Mouse (Mus musculus): ENCODE measurements around the gene Ehbp1l1. TPM values are rescaled to one million over a fixed set of nuclear protein-coding genes. Genes with fewer than 3 reads are reported as not detected.
A peak's percentile ranks its signal among the peaks of the same experiment; 100 is the strongest.

Gene Ehbp1l1
- total RNA-seq (2017): 29.8 and 31.7 TPM in 2 replicates

DNA sequence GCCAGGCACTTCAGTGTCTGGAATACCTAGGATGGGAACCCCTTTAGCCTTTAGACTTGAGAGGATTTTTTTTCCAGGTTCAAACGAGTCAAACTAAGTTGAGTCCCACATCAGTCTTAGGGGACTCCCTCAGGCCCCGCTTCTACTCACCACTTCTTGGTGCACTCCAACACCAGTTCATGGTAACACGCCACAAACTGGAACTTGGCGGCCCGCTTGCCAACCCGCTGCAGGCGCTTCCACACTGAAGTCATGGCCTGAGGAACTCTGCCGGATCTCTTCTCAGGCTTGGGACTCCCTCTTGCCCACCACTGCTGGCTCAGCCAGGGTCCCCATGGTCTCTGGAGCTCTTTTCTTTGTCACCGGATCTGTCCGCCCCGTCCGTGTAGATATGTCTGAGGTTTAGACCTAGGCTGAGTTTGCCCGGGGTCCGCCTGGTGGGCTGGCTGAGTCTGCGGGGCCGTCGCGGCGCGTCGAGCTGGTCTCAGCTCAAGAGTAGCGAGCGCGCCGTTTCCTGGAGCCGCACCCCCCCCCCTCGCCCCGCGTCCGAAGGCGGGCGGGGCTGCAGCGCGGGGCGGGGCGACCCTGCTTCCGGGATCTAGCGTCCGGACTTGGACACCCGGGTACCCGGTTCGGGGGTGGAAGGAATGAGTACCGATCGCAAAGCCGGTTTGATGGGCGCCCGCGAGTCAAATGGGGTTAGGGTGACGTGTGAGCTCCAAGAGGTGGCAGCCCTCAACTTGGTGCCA is at the start of gene Ehbp1l1:
TSS of gene Ehbp1l1 (minus strand) at position 551 of the 749 bp plus-strand sequence.
- 0 out of 2 replicates have a peak, but pooled peaks have one; percentile 2 for ATAC-seq (replicated peaks; ENCODE audit: low read depth, poor library complexity, severe bottlenecking)

DNA sequence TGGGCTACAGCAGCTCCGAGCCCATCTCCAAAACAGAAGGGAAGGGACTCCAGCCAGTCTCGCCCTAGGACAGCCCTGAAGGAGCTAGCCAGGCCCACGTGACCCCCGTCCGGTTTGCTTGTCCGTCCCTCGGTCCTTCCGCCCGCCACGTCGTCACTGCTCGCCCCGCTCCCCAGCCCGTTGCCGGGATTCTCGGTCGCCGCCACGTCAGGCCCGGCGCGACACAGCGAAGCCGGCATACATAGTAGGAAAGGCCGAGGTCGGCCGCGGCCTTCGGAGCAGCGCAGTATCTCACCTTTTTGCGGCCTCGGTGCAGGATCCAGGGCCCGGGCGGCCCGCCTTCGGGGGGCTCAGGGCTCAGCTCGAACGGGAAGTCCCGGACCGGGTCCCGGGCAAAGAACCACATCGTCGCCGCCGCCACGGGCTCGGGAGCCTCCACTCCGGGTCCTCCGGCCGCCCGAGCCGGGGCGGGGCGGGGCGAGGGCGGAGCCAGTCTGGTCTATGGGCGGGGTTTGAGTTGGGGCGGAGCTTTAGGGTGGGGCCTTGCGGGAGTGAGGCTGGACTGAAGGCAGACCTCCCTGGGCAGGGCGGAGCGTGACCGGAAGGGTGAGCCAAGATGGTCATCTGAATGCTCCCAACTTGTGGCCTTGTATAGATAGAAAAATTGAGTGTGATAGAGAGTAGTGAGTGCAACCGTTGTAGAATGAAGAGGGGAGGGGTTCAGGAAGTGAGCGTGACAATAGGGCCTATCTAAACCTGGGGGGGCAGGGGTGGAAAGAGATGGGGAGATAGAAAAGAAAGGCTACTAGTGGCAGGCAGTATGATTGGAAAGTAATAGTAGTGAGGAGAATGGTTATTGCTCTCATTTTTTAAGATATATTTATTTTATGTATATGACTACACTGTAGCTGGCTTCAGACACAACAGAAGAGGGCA is 45.1 kb upstream of the Ehbp1l1 start, which contains the start of gene Scyl1:
TSS of gene Scyl1 (minus strand) at position 495 of the 936 bp plus-strand sequence.
- peak; percentile 97 for ATAC-seq (replicated peaks; ENCODE audit: low read depth, poor library complexity, severe bottlenecking)

DNA sequence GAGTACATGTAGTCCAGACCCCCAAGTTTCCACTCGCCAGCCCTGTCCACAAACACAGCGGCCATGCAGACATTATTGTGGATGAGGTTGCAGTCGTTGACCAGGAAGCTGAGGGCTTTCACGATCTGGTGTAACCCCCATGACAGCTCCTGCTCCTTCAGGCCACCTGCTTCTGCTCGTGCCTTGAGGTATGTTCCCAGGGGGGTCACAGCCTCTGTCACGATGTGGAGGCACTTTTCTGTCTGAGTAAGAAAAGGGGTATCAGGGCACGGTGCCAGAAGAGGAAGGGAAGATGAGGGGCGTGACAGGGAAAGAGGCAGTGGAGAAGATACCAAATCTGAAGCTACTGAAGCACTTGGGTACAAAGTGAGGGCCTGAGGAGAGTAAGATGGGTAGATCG is 44.2 kb upstream of the Ehbp1l1 start:
- no peak for ATAC-seq (replicated peaks; ENCODE audit: low read depth, poor library complexity, severe bottlenecking)

- no peak for ATAC-seq (replicated peaks; ENCODE audit: low read depth, poor library complexity, severe bottlenecking)
Measured at GRCm38 (mm10) chr19:5767271-5767670, 41.2 kb upstream of the Ehbp1l1 start.

DNA sequence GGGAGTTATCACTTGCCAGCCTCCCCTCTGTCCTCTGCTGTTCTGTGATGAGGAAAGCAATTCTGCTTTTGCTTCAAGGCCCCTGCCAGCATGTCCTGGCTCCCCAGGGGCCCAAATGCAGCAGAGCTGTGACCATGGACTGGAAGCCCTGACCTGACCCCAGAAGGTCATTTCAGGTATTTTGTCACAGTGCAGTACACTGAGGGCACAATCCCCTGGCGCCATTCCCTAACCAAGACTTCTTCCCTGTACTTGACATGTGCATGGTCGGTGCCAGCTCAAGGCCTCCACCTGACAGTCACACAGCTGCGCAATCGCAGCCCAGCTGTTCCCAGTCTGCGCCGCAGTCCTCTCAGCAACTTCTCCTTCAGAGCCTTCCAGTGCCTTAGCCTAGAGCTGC is 37.0 kb upstream of the Ehbp1l1 start:
- no peak for ATAC-seq (replicated peaks; ENCODE audit: low read depth, poor library complexity, severe bottlenecking)

GRCm38 (mm10) chr19:5758878-5759403 is 32.8 kb upstream of the Ehbp1l1 start:
- no peak for ATAC-seq (replicated peaks; ENCODE audit: low read depth, poor library complexity, severe bottlenecking)

DNA sequence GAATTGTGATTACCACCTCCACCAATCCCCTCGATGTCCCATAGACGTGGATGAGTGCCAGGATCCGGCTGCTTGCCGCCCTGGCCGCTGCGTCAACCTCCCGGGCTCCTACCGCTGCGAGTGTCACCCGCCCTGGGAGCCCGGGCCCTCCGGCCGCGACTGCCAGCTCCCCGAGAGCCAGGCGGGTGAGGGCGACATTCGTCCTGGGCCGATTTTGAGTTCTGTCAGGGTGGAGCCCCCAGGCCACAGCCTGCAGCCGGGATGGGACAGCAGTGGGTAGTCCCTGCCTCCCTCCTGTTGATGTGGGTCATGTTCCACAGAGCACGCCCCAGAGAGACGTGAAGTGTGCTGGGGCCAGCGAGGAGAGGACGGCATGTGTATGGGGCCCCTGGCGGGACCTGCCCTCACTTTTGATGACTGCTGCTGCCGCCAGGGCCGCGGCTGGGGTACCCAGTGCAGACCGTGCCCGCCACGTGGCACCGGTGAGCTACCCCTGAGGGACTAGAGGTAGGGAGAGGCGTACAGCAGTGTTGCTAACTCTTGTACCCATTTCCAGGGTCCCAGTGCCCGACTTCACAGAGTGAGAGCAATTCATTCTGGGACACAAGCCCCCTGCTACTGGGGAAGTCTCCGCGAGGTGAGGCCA is 31.0 kb upstream of the Ehbp1l1 start:
- ATAC-seq (replicated peaks; ENCODE audit: low read depth, poor library complexity, severe bottlenecking): no peak

GRCm38 (mm10) chr19:5756321-5756985 is 30.3 kb upstream of the Ehbp1l1 start:
- no peak for ATAC-seq (replicated peaks; ENCODE audit: low read depth, poor library complexity, severe bottlenecking)

DNA sequence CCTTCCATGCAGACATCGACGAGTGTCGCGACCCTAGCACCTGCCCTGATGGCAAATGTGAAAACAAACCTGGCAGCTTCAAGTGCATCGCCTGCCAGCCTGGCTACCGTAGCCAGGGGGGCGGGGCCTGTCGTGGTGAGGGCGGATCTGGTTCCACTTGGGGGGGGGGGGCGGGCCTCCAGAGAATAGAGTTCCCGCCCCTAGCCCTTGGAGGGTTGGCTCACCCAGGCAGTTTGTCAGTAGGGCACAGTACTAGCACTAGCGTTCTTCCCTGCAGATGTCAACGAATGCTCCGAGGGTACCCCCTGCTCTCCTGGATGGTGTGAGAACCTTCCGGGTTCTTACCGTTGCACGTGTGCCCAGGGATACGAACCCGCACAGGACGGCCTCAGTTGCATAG is 25.6 kb upstream of the Ehbp1l1 start:
- ATAC-seq (replicated peaks; ENCODE audit: low read depth, poor library complexity, severe bottlenecking): no peak

GRCm38 (mm10) chr19:5750951-5751350 is 24.8 kb upstream of the Ehbp1l1 start:
- ATAC-seq (replicated peaks; ENCODE audit: low read depth, poor library complexity, severe bottlenecking): no peak

DNA sequence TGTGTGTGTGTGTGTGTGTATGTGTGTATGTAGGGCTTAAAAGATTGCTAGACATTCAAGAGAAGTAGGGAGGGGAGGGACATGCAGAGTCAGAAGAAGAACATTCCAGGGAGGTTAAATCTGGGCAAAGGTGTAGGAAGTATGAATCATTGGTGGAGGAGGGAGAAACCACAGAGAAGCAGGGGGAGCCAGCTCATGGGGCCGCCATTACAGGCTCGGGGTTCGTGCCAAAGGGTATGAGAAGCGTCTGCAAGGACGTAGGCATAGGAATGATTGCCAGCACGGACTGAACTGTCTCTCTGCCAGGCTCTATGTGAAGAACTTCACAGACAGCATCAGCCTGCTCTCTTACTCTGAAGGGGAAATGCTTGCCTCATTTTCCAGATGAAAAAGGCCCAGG is 23.4 kb upstream of the Ehbp1l1 start:
- ATAC-seq (replicated peaks; ENCODE audit: low read depth, poor library complexity, severe bottlenecking): no peak

GRCm38 (mm10) chr19:5746907-5747363 is 20.8 kb upstream of the Ehbp1l1 start:
- ATAC-seq (replicated peaks; ENCODE audit: low read depth, poor library complexity, severe bottlenecking): no peak

- ATAC-seq (replicated peaks; ENCODE audit: low read depth, poor library complexity, severe bottlenecking): no peak
Measured at GRCm38 (mm10) chr19:5745756-5746710, 19.9 kb upstream of the Ehbp1l1 start.

GRCm38 (mm10) chr19:5743576-5743975 is 17.5 kb upstream of the Ehbp1l1 start:
- ATAC-seq (replicated peaks; ENCODE audit: low read depth, poor library complexity, severe bottlenecking): peak; percentile 89

DNA sequence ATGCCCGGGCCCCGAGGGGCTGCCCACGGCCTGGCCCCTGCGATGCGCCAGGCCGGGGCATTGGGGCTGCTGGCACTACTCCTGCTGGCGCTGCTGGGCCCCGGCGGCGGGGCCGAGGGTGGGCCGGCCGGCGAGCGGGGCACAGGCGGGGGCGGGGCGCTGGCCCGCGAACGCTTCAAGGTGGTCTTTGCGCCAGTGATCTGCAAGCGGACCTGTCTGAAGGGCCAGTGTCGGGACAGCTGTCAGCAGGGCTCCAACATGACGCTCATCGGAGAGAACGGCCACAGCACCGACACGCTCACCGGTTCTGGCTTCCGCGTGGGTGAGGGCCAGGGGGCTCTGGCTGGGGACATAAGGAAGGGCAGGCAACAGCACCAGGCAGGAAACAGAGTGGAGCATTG is 16.1 kb upstream of the Ehbp1l1 start:
- ATAC-seq (replicated peaks; ENCODE audit: low read depth, poor library complexity, severe bottlenecking): no peak

- no peak for ATAC-seq (replicated peaks; ENCODE audit: low read depth, poor library complexity, severe bottlenecking)
Measured at GRCm38 (mm10) chr19:5741641-5742240, 15.6 kb upstream of the Ehbp1l1 start.

DNA sequence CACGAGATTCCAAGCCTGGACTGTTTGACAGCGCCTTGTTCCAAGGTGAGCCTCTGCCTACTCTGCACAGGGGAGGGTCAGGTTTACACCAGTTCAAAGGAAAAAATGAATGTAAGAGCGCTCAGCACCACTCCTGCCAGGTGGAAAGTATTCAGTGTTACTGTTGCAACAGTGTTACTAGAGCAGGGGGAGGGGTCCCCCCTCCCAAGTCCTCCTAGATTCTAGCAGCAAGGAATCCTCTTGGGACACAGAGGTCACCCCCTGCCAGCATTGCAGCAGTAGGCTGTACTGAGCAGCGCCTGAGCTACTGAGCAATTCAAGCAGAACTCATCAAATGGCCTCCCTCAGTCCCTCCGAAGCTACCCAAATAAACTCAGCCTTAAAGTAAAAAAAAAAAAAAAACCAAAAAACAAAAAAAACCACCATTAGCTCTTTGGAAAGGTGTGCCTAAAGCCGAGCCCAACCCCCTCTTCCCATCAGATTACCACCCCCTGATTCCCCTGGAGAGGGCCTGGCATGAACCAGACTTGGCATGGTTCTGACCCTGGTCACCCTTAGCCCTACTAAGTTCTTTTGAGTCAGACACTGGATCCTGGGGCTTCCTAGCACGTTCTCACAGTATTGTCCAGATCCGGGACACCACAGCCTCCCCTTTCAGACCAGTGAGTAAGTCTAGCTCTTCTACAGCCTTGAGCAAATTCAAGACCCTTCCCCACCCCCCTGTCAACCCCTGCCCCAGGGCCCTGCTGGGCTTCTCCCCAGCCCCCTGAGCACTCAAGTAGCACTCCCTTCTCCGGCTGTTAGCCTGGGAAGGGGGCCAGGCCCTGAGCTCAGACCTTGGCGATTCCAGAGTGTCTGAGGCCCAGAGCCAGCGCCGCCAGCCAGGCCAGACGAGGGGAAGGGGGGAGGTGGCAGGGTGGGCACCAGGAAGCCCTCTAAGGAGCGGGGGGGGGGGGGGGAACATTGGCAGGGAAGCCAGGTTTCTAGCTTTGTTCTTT is 14.5 kb upstream of the Ehbp1l1 start, which contains the start of gene Ltbp3:
TSS of gene Ltbp3 (plus strand) at position 585 of the 998 bp plus-strand sequence.
- ATAC-seq (replicated peaks; ENCODE audit: low read depth, poor library complexity, severe bottlenecking): no peak

Data from common myeloid progenitor, adult 5-6 weeks (primary cell).